Mouse (Mus musculus): ENCODE results near the gene Zfp366. TPM values are rescaled to one million over a fixed set of nuclear protein-coding genes. Genes with fewer than 3 reads are reported as not detected.
"Not testable (repeated sequence)": the region's sequence is repeated elsewhere in the genome, so short reads cannot be mapped to it uniquely, and the experiment has no call there.

Zfp366 gene
- polyA plus RNA-seq (2012; rRNA removed), result 3.1 and 3.7 TPM in 2 replicates

DNA sequence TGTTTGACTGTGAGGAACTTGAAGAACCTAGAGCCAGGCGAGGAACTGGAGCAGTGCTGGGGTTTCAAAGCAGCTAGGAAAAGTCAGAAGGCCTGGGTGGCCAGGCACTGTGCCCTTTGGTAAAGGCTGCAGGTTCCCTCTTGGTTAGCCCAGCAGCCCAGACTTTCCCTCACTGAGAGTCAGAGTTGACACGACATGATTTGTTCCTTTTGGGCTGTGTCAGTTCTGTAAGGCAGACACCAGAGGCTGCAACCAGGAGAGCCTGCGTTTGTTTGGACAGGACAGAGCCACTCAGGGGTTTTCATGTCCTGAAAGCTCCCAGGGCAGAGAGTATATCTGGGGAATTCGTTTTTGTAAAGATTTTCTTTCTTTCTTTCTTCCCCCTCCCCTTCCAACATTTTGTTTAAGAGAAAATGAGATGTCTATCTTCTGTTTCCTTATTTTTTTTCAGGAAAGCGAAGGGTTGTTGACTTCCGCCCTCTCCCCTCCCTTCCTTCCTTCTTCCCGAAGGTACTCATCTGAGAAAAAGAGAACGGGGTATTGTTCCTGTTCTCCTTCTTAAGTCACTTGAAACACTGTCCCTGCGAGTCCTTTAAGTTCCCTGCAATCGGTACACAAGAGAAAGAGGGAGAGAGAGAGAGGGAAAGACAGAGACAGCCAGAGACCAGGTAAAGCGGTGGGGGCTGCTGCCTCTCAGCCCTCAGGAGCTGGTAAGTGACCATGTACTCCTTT is at the start of gene Zfp366:
Zfp366 (plus strand) TSS at position 669 of the 732 bp plus-strand sequence.
- DNase-seq (ENCODE audit: extremely low spot score in 1 of 2, low spot score in 1 of 2), result no peak

DNA sequence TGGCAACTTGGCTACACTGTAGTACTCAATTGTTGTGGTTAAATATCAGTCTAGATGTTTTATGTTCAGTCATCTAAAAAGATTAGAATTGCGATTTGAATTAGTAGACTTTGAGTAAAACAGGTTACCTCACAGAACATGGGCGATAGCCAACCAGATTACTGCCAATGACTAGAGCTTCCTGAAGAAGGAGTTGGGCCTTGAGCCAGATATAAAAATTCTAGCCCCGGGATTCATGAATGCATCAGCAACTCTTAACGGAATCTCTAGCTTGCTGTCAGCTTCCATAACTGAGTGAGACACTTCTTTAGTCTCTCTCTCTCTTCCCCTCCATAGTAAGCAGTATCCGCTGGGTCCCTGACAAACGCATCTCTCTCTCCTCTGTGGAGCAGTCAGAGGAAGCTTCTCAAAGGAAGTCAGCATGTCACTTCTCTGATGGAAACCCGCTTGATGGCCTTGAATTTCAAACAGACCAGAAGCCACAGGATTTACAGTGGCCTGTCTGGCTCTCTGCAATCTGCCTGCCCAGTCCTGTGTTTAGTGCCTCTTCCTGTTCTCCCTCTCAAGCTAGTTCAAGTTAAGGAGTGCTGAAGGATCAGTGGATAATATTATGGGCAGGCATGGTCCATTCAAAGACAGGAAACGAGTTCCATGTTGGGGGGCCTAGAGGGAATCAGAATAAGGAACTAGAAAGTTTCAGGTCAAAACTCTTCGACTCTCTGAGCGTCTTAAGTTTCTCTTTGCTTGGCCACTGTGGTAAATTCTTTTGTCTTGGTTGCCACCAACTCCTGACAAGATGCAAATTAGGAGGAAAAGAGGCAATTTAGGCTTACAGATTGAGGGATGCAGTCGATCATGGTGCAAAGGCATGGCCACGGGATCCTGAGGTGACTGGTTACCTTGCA is 46.0 kb upstream of the Zfp366 start:
- no peak for DNase-seq (ENCODE audit: extremely low spot score in 1 of 2, low spot score in 1 of 2)

DNA sequence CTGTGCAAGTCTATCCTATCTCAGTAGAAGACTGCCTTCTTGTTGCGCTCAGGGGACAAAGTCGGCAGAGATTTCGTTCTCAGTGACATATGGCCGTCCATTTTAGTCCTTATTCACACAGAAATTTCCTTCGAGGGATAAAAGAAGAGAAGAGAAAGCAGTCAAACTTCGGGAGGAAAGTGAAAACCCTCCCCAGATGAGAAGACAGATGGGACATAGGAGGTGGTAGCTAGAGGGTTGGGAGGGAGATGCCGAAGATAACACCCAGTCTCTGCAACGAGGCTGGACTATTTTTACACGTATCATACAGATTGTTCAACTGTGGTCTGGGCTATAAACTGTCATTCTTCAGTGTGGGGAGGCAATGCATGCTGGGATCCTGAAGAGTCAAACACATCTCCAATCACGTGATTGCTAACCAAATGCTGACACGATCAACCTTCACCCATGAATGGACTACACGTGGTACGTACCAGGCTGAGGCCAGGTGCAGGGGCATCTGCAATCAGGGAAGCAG is 38.2 kb upstream of the Zfp366 start:
- peak; percentile 79 to 86 for DNase-seq (ENCODE audit: extremely low spot score in 1 of 2, low spot score in 1 of 2)

DNA sequence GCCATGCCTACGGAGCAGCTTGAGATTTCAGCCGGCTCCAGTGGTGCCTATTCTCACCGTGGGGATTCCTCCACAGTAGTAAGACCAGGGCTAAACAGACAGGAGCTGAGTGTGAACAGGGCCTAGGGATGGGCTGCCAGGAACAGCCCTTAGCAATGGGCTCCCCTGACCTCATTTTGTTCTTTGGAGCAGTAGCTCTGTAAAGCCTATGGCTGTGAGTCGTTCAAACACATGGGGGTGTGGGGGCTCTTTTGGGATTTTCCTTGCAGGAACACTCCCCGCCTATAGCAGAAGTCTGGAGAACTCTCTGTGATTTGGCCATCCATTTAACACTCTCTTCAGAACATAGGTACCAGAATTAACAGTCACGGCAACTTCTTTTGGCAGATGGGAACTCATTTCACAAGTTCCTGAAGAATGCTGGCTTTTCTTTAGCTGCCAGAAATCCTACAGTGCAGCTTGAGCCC is 36.9 kb upstream of the Zfp366 start:
- DNase-seq (ENCODE audit: extremely low spot score in 1 of 2, low spot score in 1 of 2), result peak; percentile 80 to 83

DNA sequence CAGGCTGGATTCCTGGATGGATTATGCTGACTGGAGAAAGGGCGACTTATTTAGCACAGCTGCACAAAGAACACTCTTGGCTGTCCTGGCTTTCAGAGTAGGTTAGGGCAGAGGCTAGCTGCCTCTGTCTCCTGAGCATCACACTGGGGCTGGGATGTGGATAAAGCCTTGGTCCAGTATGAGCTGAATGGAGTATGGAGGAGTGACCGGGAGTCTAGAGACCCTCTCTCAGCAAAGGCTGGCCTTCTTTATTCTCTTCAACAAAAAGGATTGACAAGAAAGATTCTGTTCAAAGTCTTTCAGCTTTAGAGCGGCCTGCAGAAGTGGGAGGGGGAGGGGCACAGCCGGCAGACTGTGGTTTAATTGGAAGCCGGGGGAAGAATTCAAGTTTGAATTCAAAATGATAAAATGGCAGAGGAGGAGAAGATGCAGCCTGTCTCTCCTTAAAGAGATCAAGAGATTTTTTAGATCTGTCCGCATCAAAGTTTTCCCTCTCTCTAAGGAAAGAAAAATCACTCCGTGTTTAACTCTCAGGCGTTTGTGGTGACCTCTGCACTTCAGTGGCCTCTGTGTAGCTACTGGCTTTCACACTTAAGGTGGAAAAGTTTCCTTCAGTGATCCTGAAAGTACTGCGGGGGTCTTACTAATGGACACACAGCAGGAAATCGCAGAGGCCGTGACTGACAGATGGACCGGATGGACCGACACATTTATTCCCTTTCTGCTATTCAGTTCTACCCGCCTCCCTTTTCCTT is 34.9 kb upstream of the Zfp366 start:
- DNase-seq (ENCODE audit: extremely low spot score in 1 of 2, low spot score in 1 of 2), result no peak

DNA sequence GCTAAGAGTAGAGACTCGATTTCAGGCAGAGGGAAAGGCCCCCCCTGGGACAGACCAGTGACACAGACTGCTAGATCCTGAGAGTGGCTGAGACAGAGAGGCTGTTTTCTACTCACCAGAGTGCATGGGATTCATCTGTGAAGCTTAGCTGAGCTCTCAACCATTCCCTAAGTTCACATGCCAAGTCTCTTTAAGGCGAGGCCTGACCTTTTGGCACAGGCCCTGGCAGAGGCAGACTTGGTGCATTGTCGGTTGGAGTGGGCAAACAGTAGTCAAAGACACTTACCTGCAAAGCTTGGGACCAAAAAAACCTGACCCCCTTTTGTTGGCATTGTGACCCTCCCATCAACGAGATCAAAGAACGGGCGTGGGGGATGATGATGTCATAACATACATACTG is 34.0 kb upstream of the Zfp366 start:
- no peak for DNase-seq (ENCODE audit: extremely low spot score in 1 of 2, low spot score in 1 of 2)

DNA sequence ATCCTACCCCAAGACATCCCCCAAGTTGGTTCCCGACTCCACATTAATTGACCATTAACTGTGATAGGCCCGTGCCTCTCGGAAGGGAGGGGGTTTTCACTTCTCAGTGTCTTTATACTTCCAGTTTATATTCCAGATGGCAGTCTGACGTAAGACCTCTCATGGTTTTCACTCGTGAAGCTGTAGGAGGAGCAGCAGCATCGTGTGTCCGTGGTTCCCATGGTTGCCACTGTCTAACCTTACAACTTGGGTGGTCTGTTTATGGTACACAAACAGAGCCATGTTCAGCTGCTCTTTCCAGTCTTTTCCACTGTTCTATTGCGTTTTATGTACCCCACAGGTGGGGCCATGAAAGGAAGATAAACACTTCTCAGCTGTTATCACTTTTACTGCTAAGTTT is 33.5 kb upstream of the Zfp366 start:
- DNase-seq (ENCODE audit: extremely low spot score in 1 of 2, low spot score in 1 of 2), result peak in 1 of 2 experiments; percentile 64

DNA sequence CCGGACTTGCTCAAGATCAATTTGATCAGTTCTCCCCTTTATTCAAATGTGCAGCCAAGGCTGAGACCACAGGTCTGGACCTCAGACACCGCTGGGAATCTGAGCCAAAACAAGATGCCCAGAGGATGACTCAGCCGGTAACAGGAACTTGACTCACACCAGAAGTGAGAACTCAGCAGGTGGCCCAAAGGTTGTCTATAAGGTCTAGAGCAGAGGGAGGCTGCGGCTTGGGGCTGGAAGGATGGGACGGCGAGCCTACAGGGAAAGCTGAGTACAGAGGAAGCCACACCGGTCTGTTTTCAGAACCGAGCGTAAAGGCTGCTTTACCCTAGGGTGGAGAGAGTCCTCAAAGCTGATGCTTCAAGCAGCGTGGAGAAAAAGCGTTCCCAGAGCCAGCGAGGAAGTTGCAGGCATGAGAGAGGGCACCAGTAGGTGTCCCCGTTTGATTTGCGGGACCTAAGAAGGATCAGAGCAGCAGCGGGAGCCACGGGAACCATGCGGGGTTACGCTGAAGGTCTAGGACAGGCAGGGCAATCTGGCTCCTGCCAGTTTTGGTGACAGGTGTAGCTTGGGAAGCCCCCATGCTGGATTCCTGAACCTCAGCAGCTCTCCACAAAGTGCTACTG is 32.2 kb upstream of the Zfp366 start:
- DNase-seq (ENCODE audit: extremely low spot score in 1 of 2, low spot score in 1 of 2), result no peak

DNA sequence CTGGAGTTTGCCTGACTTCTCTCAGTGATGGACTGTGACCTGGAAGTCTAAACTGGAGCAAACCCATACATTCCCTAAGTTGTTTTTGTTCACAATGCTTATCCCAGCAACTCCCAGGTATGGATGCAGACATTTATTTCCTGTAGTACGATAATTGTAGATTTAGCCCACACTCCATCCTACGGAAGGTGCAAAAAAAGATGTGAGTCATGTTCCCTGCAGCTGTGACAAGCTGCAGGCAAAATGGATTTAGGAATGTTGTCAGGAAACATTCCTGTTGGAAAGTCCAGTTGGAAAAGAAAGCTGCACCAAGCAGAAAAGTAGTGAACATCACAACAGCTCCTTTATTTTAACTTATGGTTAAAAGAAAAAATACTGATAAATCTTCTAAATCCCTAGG is 26.9 kb upstream of the Zfp366 start:
- DNase-seq (ENCODE audit: extremely low spot score in 1 of 2, low spot score in 1 of 2), result peak in 1 of 2 experiments; percentile 64

DNA sequence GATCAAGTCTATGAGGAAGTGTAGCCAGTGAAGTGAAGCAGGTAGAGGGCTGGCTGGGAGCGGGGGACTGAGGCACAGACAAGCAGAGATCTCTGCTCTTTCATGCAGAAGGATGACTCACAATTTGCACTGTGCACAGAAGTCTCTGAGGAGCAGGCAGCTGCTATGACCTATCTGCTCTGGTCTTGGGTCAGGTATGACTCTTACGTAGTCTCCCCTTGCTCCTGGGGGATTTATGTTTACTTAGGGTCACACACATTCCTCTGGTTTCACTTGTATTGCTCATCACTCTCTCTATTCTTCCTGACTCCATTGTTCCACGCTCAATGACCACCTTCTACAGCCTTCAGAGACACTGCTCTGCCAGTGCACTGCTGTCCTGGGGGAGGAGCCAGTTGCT is 25.9 kb upstream of the Zfp366 start:
- DNase-seq (ENCODE audit: extremely low spot score in 1 of 2, low spot score in 1 of 2), result no peak

DNA sequence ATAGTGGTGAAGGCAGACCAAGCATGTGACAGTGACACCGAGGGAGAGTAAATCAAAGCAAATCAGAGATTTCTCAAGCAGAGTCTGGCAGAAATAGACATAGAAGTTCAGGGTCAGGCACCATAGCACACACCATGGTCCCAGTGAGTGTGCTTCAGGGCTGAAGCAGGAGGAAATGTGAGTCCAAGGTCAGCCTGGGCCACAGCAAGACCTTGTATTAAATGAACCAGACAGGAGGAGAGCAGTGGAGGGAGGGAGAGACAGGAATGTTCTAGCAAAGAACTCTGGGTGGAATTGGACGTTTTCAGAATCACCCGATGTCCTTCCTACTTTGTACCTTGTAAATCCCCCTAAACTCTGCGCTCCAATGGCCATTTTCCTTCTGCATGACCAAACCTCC is 21.6 kb upstream of the Zfp366 start:
- no peak for DNase-seq (ENCODE audit: extremely low spot score in 1 of 2, low spot score in 1 of 2)

DNA sequence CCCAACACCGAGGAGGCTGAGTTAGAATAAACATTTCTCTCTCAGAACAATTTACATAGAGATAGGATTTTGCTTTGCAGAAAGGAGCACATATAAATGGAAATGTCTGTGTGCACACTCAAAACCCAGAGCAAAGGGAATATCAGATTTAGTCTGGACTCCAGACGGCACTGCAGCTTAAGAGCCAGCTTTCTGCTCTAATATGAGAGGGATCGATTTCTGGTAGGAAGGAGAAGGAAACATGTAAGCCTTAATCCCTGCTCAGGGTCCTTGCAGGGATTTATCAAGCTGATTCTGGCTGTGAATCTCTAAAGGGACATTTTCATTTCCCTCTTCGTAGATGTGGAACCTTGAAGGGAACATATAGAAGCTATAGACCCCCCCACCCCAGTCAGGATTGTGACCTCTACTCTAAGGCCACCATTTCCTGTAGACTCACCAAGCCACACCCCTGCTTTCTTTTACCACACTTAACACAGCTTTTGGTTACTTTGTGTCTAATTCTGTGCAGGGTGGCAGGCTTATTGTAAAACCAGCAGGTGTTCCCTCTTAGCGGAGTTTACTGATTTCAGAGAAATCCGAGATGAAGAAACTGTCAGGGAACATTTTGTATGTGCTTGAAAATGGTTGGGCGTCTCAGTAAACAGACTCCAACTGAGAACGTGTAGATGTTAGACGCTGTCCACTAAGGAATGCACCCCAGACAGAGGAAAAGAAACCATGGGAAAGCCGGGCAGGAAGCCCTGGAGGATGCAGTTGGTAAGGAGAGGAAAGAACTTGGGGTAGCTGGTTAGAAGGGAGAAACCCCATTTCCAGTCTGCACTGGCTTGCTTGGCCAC is 20.9 kb upstream of the Zfp366 start:
- DNase-seq (ENCODE audit: extremely low spot score in 1 of 2, low spot score in 1 of 2), result no peak

DNA sequence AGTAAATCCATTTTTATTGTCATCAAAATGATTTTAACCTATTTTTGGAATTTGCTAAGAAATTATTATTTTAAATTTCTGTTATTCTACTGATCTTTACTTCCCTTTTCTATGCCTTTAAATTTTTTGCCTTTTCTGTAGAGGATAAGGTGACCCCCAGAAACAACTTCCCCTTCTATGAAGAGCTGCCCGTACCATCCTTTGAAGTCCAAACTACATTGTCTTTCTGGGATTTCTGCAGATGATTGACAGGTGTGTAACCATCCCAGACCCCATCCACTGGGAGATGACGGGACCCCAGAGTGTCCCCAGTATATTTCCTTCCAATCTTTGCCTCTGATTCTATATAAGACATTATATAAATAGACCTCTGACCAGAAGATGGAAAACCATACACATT is 20.3 kb upstream of the Zfp366 start:
- no peak for DNase-seq (ENCODE audit: extremely low spot score in 1 of 2, low spot score in 1 of 2)

DNA sequence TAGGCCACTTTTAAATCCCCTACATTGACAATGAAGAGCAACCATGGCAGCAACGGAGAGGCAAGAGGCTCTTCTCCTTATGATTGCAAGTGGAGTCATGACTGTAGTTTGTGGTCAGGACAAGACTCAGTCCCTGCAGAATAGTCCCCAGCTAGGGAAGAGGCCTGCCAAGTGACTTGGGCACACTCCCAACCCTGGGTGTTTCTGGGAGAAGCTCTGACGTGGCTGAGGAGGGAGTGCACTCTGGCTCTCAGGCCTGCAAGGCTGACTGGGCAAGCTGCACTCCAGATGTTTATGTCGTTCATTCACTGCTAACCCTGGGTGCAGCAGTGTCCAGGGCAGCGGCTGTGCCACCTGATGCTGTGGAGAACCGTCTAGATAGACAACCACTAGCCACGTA is 15.2 kb upstream of the Zfp366 start:
- no peak for DNase-seq (ENCODE audit: extremely low spot score in 1 of 2, low spot score in 1 of 2)

DNA sequence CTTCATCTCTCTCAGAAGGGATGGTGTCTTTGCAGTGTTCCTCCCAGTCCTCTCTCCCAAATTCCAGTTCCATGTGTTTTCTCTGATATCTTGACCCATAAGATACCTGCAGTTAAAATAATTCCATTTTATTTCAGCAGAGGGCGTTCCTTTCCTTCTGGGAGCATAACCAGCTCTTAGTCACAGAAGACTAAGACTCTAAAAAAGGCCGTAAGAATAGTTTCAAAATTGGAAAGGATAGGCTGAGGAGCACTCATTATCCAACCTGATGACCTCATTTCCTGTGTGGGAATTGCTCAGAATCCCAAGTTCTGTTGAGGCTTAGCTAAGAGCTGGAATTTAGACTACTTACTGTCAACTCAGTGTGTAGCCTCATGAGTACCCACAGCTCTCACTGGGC is 14.3 kb upstream of the Zfp366 start:
- DNase-seq (ENCODE audit: extremely low spot score in 1 of 2, low spot score in 1 of 2), result peak in 1 of 2 experiments; percentile 68

DNA sequence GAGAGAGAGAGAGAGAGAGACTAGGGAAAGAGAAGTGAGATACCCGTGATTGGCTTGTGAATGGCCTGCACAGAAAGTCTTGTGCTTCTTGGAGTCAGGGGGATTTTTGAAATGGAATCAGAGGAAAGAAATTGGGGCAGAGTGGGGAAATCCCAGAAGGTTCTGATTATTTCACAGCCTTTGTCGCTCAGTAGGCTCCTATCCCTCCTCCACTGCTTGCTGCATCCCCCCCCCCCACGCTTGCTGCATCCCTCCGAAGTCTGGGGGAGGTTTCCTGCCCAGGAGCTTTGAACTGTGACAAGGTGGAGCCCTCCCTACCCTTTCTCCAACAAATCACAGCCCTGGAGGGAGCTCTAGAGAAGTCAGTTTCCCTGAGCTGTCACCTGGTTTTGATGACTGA is 10.8 kb upstream of the Zfp366 start:
- DNase-seq (ENCODE audit: extremely low spot score in 1 of 2, low spot score in 1 of 2), result no peak

DNA sequence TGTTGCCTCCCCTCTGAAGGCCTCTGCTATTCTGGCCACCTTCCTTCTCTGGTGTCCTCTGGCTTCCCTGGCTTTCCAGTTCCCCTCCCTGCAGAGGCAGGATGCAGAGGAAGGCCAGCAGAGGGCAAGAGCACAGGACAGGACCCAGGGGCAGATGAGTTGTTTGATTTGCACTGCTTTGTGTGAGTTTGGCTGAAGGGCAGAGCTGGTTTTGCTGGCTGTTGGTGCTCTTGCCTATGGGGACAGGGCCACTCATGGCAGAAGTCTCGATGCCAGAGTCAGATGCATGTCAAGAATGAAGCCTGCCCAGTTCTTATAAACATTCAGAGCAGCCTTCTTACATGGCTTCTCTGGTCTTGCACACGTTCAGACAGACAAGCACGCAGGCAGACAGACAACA is 1.8 kb upstream of the Zfp366 start:
- not testable (repeated sequence) for DNase-seq (ENCODE audit: extremely low spot score in 1 of 2, low spot score in 1 of 2)

DNA sequence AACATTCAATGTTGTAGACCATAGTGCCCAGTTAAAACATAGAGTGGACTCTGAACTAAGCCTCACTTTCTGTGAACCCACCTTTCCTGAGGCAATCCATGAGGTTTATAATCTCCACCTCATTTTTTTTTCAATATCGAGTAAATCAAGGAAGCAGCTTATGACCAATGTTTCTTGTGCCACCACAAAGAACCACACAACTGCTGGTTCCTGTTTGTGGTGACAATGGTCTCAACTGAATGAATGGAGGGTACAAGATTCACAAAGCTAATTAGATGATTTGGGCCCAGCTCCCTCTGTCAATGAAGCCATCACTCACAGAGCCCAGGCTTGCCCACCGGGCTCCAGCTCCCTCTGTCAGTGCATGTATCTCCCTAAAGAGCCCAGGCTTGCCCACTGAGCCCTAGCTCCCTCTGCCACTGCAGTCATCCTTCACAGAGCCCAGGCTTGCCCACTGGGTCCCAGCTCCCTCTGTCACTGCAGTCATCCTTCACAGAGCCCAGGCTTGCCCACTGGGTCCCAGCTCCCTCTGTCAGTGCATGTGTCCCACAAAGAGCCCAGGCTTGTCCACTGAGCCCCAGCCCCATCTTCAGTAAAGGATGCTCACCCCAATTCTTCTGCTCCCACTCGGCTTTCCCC is 1.2 kb upstream of the Zfp366 start:
- no peak for DNase-seq (ENCODE audit: extremely low spot score in 1 of 2, low spot score in 1 of 2)

DNA sequence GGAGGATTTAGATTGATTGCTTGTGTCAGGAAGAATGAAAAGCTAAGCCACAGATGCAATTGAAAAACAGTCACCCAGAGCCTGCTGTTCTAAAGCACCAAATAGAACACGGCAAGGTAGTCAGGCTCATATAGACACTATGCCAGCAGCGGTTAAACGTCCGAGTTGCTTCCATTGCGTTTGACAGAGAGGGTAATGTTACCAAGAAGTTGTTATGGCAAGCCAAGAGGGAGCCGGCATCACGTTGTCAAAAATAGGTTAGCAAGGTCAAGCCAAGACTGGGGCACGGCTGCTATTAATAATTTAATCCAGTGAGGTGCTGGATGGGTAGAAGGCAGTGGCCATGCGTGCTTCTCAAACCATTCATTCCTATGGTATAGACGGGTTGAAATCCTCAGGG is 950 bp downstream of the Zfp366 start:
- no peak for DNase-seq (ENCODE audit: extremely low spot score in 1 of 2, low spot score in 1 of 2)
